Mouse (Mus musculus): Measurements from ENCODE around the gene Nckap5. TPM values are rescaled to one million over a fixed set of nuclear protein-coding genes. Genes with fewer than 3 reads are reported as not detected.

Nckap5 gene
- polyA plus RNA-seq, 1 experiment: 0.11 TPM

GRCm38 (mm10) chr1:126731691-126732090 lies 98.9 kb downstream of the Nckap5 start:
- TF ChIP-seq CEBPB (IDR thresholded peaks at IDR 0.05; ENCODE audit: insufficient read depth, poor library complexity, severe bottlenecking) (no peak), POLR2A (IDR thresholded peaks at IDR 0.05; ENCODE audit: insufficient read length, low read depth) (no peak), USF1 (IDR thresholded peaks at IDR 0.05; ENCODE audit: low read depth) (no peak), MAX (IDR thresholded peaks at IDR 0.05; ENCODE audit: low read depth) (no peak), MYOD1 (IDR thresholded peaks at IDR 0.05; ENCODE audit: control insufficient read depth in 1 of 3, insufficient read length in 2 of 3, low read depth in 2 of 3) (no peak), TCF3 (IDR thresholded peaks at IDR 0.05; ENCODE audit: insufficient read length, low read depth) (no peak), TCF12 (IDR thresholded peaks at IDR 0.05; ENCODE audit: insufficient read depth, poor library complexity, severe bottlenecking) (no peak), SRF (IDR thresholded peaks at IDR 0.05; ENCODE audit: control insufficient read depth, insufficient read length, low read depth) (no peak), E2F4 (IDR thresholded peaks at IDR 0.05; ENCODE audit: insufficient read depth) (no peak), REST (IDR thresholded peaks at IDR 0.05; ENCODE audit: insufficient read depth, insufficient read length) (no peak), POLR2AphosphoS2 (IDR thresholded peaks at IDR 0.05; ENCODE audit: insufficient read length, low read depth) (no peak), MYOG (IDR thresholded peaks at IDR 0.05; ENCODE audit: control insufficient read depth in 1 of 3, insufficient read depth in 1 of 3, insufficient read length in 2 of 3, low read depth in 2 of 3) (no peak)
- Histone ChIP-seq H3K4me2 (ENCODE audit: low read depth) (no peak overlapping the region), H3ac (ENCODE audit: control insufficient read depth, insufficient read length) (no peak overlapping the region), H3K79me2 (ENCODE audit: control insufficient read depth, insufficient read depth) (no peaks in the 10 kb centered on the region), H3K36me3 (ENCODE audit: control insufficient read depth, insufficient read depth) (no peaks in the 10 kb centered on the region), H3K4me3 (no peak overlapping the region), H3K27me3 (ENCODE audit: control insufficient read depth, insufficient read depth, insufficient read length) (no peaks in the 10 kb centered on the region)

GRCm38 (mm10) chr1:126726400-126727055 lies 104.1 kb downstream of the Nckap5 start:
- no peaks in the 10 kb centered on the region for H3K36me3 ChIP-seq (ENCODE audit: control insufficient read depth, insufficient read depth)
- H3ac ChIP-seq (ENCODE audit: control insufficient read depth, insufficient read length): no peak overlapping the region
- no peak overlapping the region for H3K4me3 ChIP-seq
- TF ChIP-seq MYOG (IDR thresholded peaks at IDR 0.05; ENCODE audit: control insufficient read depth in 1 of 3, insufficient read depth in 1 of 3, insufficient read length in 2 of 3, low read depth in 2 of 3): no peak
- no peak for TF ChIP-seq MYOD1 (IDR thresholded peaks at IDR 0.05; ENCODE audit: control insufficient read depth in 1 of 3, insufficient read length in 2 of 3, low read depth in 2 of 3)
- TF ChIP-seq USF1 (IDR thresholded peaks at IDR 0.05; ENCODE audit: low read depth): no peak
- TF ChIP-seq MAX (IDR thresholded peaks at IDR 0.05; ENCODE audit: low read depth): no peak
- no peak for TF ChIP-seq CEBPB (IDR thresholded peaks at IDR 0.05; ENCODE audit: insufficient read depth, poor library complexity, severe bottlenecking)
- TF ChIP-seq E2F4 (IDR thresholded peaks at IDR 0.05; ENCODE audit: insufficient read depth): no peak
- TF ChIP-seq SRF (IDR thresholded peaks at IDR 0.05; ENCODE audit: control insufficient read depth, insufficient read length, low read depth): no peak
- TF ChIP-seq POLR2AphosphoS2 (IDR thresholded peaks at IDR 0.05; ENCODE audit: insufficient read length, low read depth): no peak
- no peak for TF ChIP-seq POLR2A (IDR thresholded peaks at IDR 0.05; ENCODE audit: insufficient read length, low read depth)
- TF ChIP-seq TCF12 (IDR thresholded peaks at IDR 0.05; ENCODE audit: insufficient read depth, poor library complexity, severe bottlenecking): no peak
- no peak for TF ChIP-seq REST (IDR thresholded peaks at IDR 0.05; ENCODE audit: insufficient read depth, insufficient read length)
- TF ChIP-seq TCF3 (IDR thresholded peaks at IDR 0.05; ENCODE audit: insufficient read length, low read depth): no peak
- H3K79me2 ChIP-seq (ENCODE audit: control insufficient read depth, insufficient read depth): no peaks in the 10 kb centered on the region
- H3K4me2 ChIP-seq (ENCODE audit: low read depth): no peak overlapping the region
- H3K27me3 ChIP-seq (ENCODE audit: control insufficient read depth, insufficient read depth, insufficient read length): no peaks in the 10 kb centered on the region

- no peak overlapping the region for H3ac ChIP-seq (ENCODE audit: control insufficient read depth, insufficient read length)
- no peak for TF ChIP-seq USF1 (IDR thresholded peaks at IDR 0.05; ENCODE audit: low read depth)
- no peak for TF ChIP-seq SRF (IDR thresholded peaks at IDR 0.05; ENCODE audit: control insufficient read depth, insufficient read length, low read depth)
- TF ChIP-seq MAX (IDR thresholded peaks at IDR 0.05; ENCODE audit: low read depth): no peak
- TF ChIP-seq POLR2AphosphoS2 (IDR thresholded peaks at IDR 0.05; ENCODE audit: insufficient read length, low read depth): no peak
- TF ChIP-seq MYOG (IDR thresholded peaks at IDR 0.05; ENCODE audit: control insufficient read depth in 1 of 3, insufficient read depth in 1 of 3, insufficient read length in 2 of 3, low read depth in 2 of 3): no peak
- no peak for TF ChIP-seq POLR2A (IDR thresholded peaks at IDR 0.05; ENCODE audit: insufficient read length, low read depth)
- H3K27me3 ChIP-seq (ENCODE audit: control insufficient read depth, insufficient read depth, insufficient read length): no peaks in the 10 kb centered on the region
- no peaks in the 10 kb centered on the region for H3K36me3 ChIP-seq (ENCODE audit: control insufficient read depth, insufficient read depth)
- no peaks in the 10 kb centered on the region for H3K79me2 ChIP-seq (ENCODE audit: control insufficient read depth, insufficient read depth)
- no peak overlapping the region for H3K4me2 ChIP-seq (ENCODE audit: low read depth)
- no peak overlapping the region for H3K4me3 ChIP-seq
Measured at GRCm38 (mm10) chr1:126725628-126726367, 104.8 kb downstream of the Nckap5 start.

GRCm38 (mm10) chr1:126721917-126722316 lies 108.7 kb downstream of the Nckap5 start:
- Histone ChIP-seq H3K36me3 (ENCODE audit: control insufficient read depth, insufficient read depth) (no peaks in the 10 kb centered on the region), H3ac (ENCODE audit: control insufficient read depth, insufficient read length) (no peak overlapping the region), H3K27me3 (ENCODE audit: control insufficient read depth, insufficient read depth, insufficient read length) (no peaks in the 10 kb centered on the region), H3K4me3 (no peak overlapping the region), H3K79me2 (ENCODE audit: control insufficient read depth, insufficient read depth) (no peaks in the 10 kb centered on the region), H3K4me2 (ENCODE audit: low read depth) (no peak overlapping the region)
- TF ChIP-seq E2F4 (IDR thresholded peaks at IDR 0.05; ENCODE audit: insufficient read depth) (no peak), MAX (IDR thresholded peaks at IDR 0.05; ENCODE audit: low read depth) (no peak)

All from myocyte (in vitro differentiated cells).